Mouse (Mus musculus) brain, embryonic 14.5 days (tissue): Measurements from ENCODE around the gene Chil5.

Source experiments
- CTCF ChIP-seq: fragments of 200-500 bp; IDR thresholded peaks from 2 replicates; pipeline ENCODE4 v1.5.1; 2012; ENCODE audit warnings: inconsistent platforms, mild to moderate bottlenecking, moderate library complexity, borderline replicate concordance; ENCODE audit not compliant: insufficient read depth, insufficient read length; ENCODE audit errors: extremely low read depth
- POLR2A ChIP-seq: fragments of 200-500 bp; IDR thresholded peaks from 2 replicates; pipeline ENCODE4 v1.6.1; 2012; ENCODE audit warnings: mild to moderate bottlenecking, inconsistent platforms, borderline replicate concordance; ENCODE audit not compliant: poor library complexity, insufficient read depth, insufficient read length, severe bottlenecking; ENCODE audit errors: extremely low read depth

GRCm38 (mm10) chr3:106001416-106002370, 30.9 kb downstream of the Chil5 start:
- TF ChIP-seq CTCF = no peak
- TF ChIP-seq POLR2A = no peak
